Mouse (Mus musculus): ENCODE results near the gene Mapkbp1.

DNA sequence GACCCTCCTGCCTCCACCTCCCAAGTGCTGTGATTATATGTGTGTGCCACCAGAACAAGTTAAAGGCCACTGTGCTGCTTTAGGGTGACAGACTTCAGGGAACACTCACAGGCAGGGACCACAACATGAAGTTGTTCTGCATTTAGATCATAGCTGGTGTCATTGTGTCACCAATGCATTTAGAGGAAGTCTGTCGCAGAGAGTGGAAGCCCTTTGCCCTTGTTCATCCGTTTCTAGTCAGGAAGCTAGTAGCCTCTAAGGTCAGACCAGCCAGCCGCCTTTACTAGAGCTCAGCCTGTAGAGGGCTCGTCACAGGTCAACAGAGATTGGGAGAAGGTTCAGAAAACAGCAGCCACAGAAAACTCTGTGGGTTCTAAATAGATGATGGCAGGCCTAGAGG lies 36.2 kb downstream of the Mapkbp1 start:
- TF ChIP-seq GATA1 (IDR thresholded peaks at IDR 0.05; ENCODE audit: borderline replicate concordance, low read length) (no peak), FLI1 (IDR thresholded peaks at IDR 0.05; ENCODE audit: low read length) (no peak)
